Mouse (Mus musculus): ENCODE data around the gene Utp11. TPM values are rescaled to one million over a fixed set of nuclear protein-coding genes. Genes with fewer than 3 reads are reported as not detected.
"Not testable (repeated sequence)": the region's sequence is repeated elsewhere in the genome, so short reads cannot be mapped to it uniquely, and the experiment has no call there.

Utp11 gene
- polyA plus RNA-seq, 1 experiment from 2014 or later = 37.9 TPM

DNA sequence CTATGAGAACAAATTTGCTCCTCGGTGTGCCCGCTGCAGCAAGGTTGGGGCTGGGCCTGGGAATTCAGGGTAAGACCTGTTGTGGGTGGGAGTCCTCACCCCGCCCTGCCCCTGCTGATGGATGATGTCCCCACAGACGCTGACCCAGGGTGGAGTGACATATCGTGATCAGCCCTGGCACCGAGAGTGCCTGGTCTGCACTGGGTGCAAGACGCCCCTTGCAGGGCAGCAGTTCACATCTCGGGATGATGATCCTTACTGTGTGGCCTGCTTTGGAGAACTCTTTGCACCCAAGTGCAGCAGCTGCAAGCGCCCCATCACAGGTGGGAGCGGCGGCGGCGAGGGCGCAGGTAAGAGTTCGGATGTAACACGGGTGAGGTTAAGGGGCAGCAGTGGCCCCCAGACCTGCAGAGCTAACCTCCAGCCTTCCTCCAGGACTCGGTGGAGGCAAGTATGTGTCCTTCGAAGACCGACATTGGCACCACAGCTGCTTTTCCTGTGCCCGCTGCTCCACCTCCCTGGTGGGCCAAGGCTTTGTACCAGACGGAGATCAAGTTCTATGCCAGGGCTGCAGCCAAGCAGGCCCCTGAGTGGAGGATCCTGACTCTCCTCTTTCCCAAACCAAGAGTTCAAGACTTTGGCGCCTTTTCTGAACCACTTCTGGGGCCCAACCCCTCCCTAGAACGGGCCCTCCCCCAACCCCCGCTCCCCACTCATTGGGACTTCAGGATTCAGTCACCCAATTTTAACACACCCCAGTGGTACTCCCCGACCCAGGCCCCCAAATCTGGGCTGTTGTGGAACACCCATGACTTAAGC is 14.2 kb upstream of the Utp11 start:
- H3K9ac ChIP-seq (ENCODE audit: low read depth, low read length); H3K36me3 ChIP-seq (ENCODE audit: control insufficient read depth, insufficient read depth, low read length); H3K4me2 ChIP-seq (ENCODE audit: low read length); H3K4me3 ChIP-seq (ENCODE audit: low read length); H3K27ac ChIP-seq (ENCODE audit: low read depth, low read length); ATAC-seq; H3K9me3 ChIP-seq (ENCODE audit: control insufficient read depth, low read length): not testable (repeated sequence)
- H3K4me1 ChIP-seq (ENCODE audit: control insufficient read depth, insufficient read depth, low read depth, low read length) = peaks cover 13% of the 10 kb centered on the region
- H3K27me3 ChIP-seq (replicated peaks; ENCODE audit: control insufficient read depth, insufficient read depth, low read length) = peaks cover 17% of the 10 kb centered on the region
- 89% methylated on average over 25 of the region's 25 CpGs for WGBS

DNA sequence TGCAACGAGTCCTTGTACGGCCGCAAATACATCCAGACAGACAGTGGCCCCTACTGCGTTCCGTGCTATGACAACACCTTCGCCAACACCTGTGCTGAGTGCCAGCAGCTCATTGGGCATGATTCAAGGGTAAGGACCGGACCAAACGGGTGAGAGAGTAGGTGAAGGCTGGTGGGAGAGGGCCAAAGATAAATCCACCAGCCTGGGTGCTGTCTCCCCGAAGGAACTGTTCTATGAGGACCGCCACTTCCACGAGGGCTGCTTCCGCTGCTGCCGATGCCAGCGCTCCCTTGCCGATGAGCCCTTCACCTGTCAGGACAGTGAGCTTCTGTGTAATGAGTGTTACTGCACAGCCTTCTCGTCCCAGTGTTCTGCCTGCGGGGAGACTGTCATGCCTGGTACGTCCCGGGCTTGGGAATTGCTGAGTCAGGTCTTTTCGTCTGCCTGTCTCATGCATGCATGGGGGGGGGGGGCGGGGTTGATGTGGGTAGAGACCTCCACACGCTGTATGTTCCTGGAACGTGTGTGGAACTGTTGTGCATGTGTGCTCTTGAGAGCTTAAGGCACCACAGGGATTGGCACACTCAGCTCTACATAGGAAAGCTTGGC is 12.4 kb upstream of the Utp11 start:
- H3K27me3 ChIP-seq (replicated peaks; ENCODE audit: control insufficient read depth, insufficient read depth, low read length) = peaks cover 16% of the 10 kb centered on the region
- no peaks in the 10 kb centered on the region for H3K9me3 ChIP-seq (ENCODE audit: control insufficient read depth, low read length)
- no peak overlapping the region for H3K4me2 ChIP-seq (ENCODE audit: low read length)
- H3K4me3 ChIP-seq (ENCODE audit: low read length) = no peak overlapping the region
- H3K4me1 ChIP-seq (ENCODE audit: control insufficient read depth, insufficient read depth, low read depth, low read length) = peaks cover 21% of the 10 kb centered on the region
- 85% methylated on average over 23 of the region's 23 CpGs for WGBS
- H3K36me3 ChIP-seq (ENCODE audit: control insufficient read depth, insufficient read depth, low read length) = no peaks in the 10 kb centered on the region
- H3K9ac ChIP-seq (ENCODE audit: low read depth, low read length) = peak overlapping the region; percentile 9; the same call in 1 of the 2 replicates
- no peak for ATAC-seq
- no peak overlapping the region; the same call in 1 of the 2 replicates for H3K27ac ChIP-seq (ENCODE audit: low read depth, low read length)

DNA sequence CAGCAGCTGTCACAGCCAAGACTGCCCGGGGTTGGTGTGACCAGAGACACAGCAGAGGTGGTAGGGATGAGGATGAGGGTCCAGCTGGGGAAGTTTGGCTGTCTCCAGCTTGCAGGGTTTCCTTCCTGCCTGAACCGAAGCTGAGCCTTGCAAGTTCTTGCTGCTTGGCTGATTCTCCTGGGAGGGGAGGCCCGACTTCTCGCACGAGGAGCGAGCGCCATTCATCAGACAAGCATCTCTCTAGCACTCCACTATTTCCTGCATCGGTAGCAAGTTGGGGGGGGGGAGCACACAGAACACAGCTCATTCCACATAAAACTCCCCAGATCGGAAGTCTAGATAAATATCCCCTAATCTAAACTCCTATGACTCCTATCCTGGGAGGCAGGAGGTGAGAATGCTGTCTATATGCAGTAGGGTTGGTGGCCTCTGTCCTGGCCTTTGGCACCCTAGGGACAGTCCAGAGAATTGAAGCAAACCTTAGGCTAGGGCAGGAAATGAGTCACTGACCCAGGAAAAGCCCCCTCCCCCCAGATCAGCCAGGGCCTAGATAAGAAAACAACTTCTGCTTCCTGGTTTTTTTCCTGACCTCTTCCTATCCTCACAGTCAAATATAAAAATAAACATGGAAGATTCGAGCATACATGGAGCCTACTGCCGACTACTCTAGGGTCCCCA is 11.5 kb upstream of the Utp11 start:
- Histone ChIP-seq H3K4me1 (ENCODE audit: control insufficient read depth, insufficient read depth, low read depth, low read length) (peaks cover 27% of the 10 kb centered on the region), H3K4me3 (ENCODE audit: low read length) (no peak overlapping the region), H3K36me3 (ENCODE audit: control insufficient read depth, insufficient read depth, low read length) (no peaks in the 10 kb centered on the region), H3K4me2 (ENCODE audit: low read length) (peak overlapping the region; percentile 1; the same call in 1 of the 2 replicates), H3K27me3 (replicated peaks; ENCODE audit: control insufficient read depth, insufficient read depth, low read length) (peaks cover 12% of the 10 kb centered on the region), H3K9ac (ENCODE audit: low read depth, low read length) (no peak overlapping the region), H3K9me3 (ENCODE audit: control insufficient read depth, low read length) (no peaks in the 10 kb centered on the region), H3K27ac (ENCODE audit: low read depth, low read length) (peak overlapping the region; percentile 21)
- no peak for ATAC-seq
- WGBS = 22% methylated on average over 11 of the region's 11 CpGs

DNA sequence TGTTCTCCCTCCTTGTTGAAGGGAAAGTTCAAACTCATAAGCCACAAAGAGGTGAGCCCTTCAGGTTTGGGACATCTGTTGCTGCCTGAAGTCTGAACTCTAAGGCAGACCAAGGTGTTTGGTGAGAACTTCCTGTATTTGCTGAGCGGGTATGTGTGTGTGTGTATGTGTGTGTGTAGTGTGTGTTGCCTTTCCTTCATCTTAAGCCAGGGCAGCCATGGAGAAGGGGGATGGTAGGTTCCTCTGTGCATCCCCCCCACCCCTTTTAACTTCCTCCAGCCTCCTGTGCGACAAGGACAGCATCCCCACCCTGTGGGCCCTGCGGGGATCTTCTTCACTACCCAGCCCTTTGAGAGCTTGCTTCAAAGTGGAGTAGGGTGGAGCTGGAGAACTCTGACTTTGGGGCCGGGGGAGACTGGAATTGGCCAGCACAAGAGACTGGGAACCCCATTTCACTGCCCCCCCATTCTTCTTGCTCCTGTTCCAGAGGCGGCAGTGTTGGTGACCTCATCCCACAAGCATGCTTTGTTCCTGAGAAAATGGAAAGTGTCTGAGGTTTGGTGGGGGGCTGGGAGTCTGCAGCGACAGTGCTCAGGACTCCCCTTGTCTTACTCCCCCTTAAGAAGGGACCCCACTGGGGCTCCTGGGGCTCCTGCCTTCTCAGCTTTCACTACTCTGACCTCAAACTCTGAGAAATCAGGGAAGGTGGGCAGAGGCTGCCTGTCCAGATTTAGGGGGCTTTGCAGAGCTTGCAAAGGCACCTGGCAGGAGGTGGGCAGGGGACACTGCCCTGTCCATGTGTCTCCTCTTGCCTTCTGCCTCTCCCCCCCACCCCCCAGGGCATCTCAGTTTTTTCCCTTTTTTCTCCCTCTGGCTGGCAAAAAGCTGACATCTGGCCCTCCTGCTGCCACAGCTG is 10.7 kb upstream of the Utp11 start:
- Histone ChIP-seq H3K4me2 (ENCODE audit: low read length) (peak overlapping the region; percentile 1; the same call in 1 of the 2 replicates), H3K9me3 (ENCODE audit: control insufficient read depth, low read length) (no peaks in the 10 kb centered on the region), H3K4me3 (ENCODE audit: low read length) (no peak overlapping the region), H3K4me1 (ENCODE audit: control insufficient read depth, insufficient read depth, low read depth, low read length) (peaks cover 27% of the 10 kb centered on the region), H3K27me3 (replicated peaks; ENCODE audit: control insufficient read depth, insufficient read depth, low read length) (peaks cover 8% of the 10 kb centered on the region), H3K36me3 (ENCODE audit: control insufficient read depth, insufficient read depth, low read length) (no peaks in the 10 kb centered on the region), H3K9ac (ENCODE audit: low read depth, low read length) (no peak overlapping the region), H3K27ac (ENCODE audit: low read depth, low read length) (peak overlapping the region; percentile 21; the same call in 1 of the 2 replicates)
- ATAC-seq = no peak
- WGBS = 6% methylated on average over 6 of the region's 6 CpGs

DNA sequence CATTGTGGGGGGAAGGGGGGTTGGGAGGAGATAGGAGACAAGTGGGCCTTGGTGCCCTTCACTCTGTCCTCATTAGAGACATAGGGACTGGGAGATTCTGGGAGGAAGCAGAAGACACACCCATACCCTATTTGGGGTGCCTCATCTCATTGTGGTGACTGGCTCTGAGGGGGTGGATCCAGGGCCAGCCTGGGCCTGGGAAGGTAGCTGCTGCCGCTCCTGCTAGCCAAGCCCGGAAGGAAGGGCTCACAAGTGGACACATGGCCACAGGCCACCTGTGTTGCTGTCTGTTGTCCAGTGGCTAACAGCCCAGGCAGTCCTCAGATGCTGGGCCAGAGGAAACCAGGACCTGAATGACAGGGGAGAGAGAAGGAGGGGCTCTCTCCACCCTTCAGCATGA is 10.0 kb upstream of the Utp11 start:
- no peaks in the 10 kb centered on the region for H3K36me3 ChIP-seq (ENCODE audit: control insufficient read depth, insufficient read depth, low read length)
- 0 out of 2 replicates have a peak overlapping the region, but pooled peaks have one; percentile 3 for H3K4me2 ChIP-seq (ENCODE audit: low read length)
- WGBS = 59% methylated on average over 2 of the region's 2 CpGs
- peaks cover 20% of the 10 kb centered on the region for H3K4me1 ChIP-seq (ENCODE audit: control insufficient read depth, insufficient read depth, low read depth, low read length)
- no peak overlapping the region for H3K9ac ChIP-seq (ENCODE audit: low read depth, low read length)
- H3K4me3 ChIP-seq (ENCODE audit: low read length) = no peak overlapping the region
- H3K9me3 ChIP-seq (ENCODE audit: control insufficient read depth, low read length) = no peaks in the 10 kb centered on the region
- peaks cover 8% of the 10 kb centered on the region; the same call in 1 of the 2 replicates for H3K27me3 ChIP-seq (replicated peaks; ENCODE audit: control insufficient read depth, insufficient read depth, low read length)
- no peak for ATAC-seq
- H3K27ac ChIP-seq (ENCODE audit: low read depth, low read length) = no peak overlapping the region

DNA sequence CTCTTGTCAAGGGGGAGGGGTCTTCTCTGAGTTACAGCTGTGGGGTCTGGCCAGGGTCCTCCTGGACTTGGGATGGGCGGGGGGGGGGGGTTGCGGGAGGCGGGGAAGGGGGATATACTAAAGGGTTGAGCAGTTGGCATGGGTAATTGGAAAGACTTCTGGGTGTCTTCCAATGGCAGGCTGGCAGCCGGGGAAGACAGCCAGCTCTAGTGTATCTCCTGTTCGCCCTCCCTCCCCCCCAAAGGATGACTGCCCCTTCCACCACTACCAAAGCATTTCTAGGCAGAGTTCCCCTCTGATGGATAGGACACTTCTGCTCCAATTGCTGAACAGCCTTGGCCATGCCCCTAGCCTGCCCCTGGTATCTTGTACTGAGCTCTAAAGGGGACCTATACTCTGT is 8.5 kb upstream of the Utp11 start:
- peaks cover 20% of the 10 kb centered on the region for H3K4me1 ChIP-seq (ENCODE audit: control insufficient read depth, insufficient read depth, low read depth, low read length)
- ATAC-seq = peak; percentile 52
- 17% methylated on average over 5 of the region's 5 CpGs for WGBS
- peak overlapping the region; percentile 61 for H3K4me3 ChIP-seq (ENCODE audit: low read length)
- H3K36me3 ChIP-seq (ENCODE audit: control insufficient read depth, insufficient read depth, low read length) = no peaks in the 10 kb centered on the region
- H3K9ac ChIP-seq (ENCODE audit: low read depth, low read length) = no peak overlapping the region
- H3K4me2 ChIP-seq (ENCODE audit: low read length) = peak overlapping the region; percentile 99
- peak overlapping the region; percentile 35; the same call in 1 of the 2 replicates for H3K27ac ChIP-seq (ENCODE audit: low read depth, low read length)
- no peaks in the 10 kb centered on the region for H3K9me3 ChIP-seq (ENCODE audit: control insufficient read depth, low read length)
- 0 out of 2 replicates have a peak, but pooled peaks cover 5% of the 10 kb centered on the region for H3K27me3 ChIP-seq (replicated peaks; ENCODE audit: control insufficient read depth, insufficient read depth, low read length)

DNA sequence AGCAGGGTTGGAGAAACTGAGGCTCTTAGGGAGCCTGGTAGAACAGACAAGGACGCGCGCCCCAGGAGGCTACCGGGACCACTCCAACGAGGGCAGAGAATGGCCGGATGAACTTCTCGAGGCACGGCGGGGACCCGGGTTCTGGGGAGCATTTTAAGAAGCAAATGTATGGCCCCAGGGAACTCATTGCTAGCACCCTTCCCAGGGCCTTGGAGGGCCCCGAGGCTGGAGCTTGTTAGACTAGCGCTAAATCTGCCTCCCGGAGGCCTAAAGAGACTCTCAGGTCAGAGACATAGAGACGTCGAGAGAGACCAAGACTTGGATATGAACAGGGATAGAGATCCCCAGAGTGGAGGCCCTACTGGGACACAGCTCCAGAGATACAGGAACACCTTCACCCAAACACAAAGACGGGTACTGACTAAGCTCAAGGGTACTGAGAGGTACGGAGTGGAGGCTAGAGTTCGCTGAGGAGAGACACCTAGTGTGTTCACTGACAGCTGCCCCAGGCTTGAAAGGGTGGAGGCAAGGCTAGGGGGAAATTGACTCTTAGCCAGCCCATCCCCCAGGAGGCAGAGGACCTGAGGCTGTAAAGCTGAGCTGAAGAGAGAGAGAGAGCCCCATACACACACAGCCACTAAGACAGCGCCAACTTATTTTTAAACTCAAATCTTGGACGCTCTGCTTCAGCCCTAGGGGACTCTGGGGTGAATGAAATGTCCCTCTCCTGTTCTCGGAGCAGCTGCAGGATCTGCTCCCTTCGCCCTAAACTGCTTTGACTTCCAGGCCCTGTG is 7.8 kb upstream of the Utp11 start:
- H3K9ac ChIP-seq (ENCODE audit: low read depth, low read length) = peak overlapping the region; percentile 70
- H3K36me3 ChIP-seq (ENCODE audit: control insufficient read depth, insufficient read depth, low read length) = no peaks in the 10 kb centered on the region
- H3K27me3 ChIP-seq (replicated peaks; ENCODE audit: control insufficient read depth, insufficient read depth, low read length) = 0 out of 2 replicates have a peak, but pooled peaks cover 5% of the 10 kb centered on the region
- H3K4me2 ChIP-seq (ENCODE audit: low read length) = peak overlapping the region; percentile 99
- no peaks in the 10 kb centered on the region for H3K9me3 ChIP-seq (ENCODE audit: control insufficient read depth, low read length)
- WGBS = 5% methylated on average over 22 of the region's 22 CpGs
- ATAC-seq = peak; percentile 62
- H3K4me1 ChIP-seq (ENCODE audit: control insufficient read depth, insufficient read depth, low read depth, low read length) = peaks cover 20% of the 10 kb centered on the region
- peak overlapping the region; percentile 61 for H3K4me3 ChIP-seq (ENCODE audit: low read length)
- peak overlapping the region; percentile 36; the same call in 1 of the 2 replicates for H3K27ac ChIP-seq (ENCODE audit: low read depth, low read length)
